Mouse (Mus musculus) adrenal gland, postnatal 4 days (tissue): ENCODE measurements at regions not wholly inside any gene's neighbourhood (a gene's known extent, or its start where the extent isn't known, plus 50 kb on each side); places are given as distances from the start of the nearest gene placed in this dataset.

ENCODE experiments used
- DNase-seq, 2 experiments: peaks; one replicate each; pipeline ENCODE4 v3.0.0; 2021 to 2022; ENCODE audit warnings: low spot score in 2 of 2, mixed read lengths in 2 of 2

GRCm38 (mm10) chr1:82038171-82038570 lies 194.7 kb upstream of the Gm9747 start:
- DNase-seq = no peak

- DNase-seq = no peak
These were observed 194.2 kb upstream of the Gm9747 start for GRCm38 (mm10) chr1:82038698-82039097.

GRCm38 (mm10) chr1:82041286-82042050 lies 191.4 kb upstream of the Gm9747 start:
- DNase-seq = no peak

GRCm38 (mm10) chr1:82042051-82042432 lies 190.9 kb upstream of the Gm9747 start:
- no peak for DNase-seq

- no peak for DNase-seq
These were observed 190.4 kb upstream of the Gm9747 start for GRCm38 (mm10) chr1:82042527-82042926.

GRCm38 (mm10) chr1:82066291-82066690 lies 166.6 kb upstream of the Gm9747 start:
- DNase-seq = no peak

- DNase-seq = no peak
These were observed 164.3 kb upstream of the Gm9747 start for GRCm38 (mm10) chr1:82068571-82068970.

GRCm38 (mm10) chr1:82070181-82071109 lies 162.5 kb upstream of the Gm9747 start:
- DNase-seq = no peak

GRCm38 (mm10) chr1:82089136-82089839 lies 143.6 kb upstream of the Gm9747 start:
- peak in 1 of 2 experiments; percentile 15 for DNase-seq

- DNase-seq = no peak
These were observed 137.8 kb upstream of the Gm9747 start for GRCm38 (mm10) chr1:82095101-82095500.

GRCm38 (mm10) chr1:82106756-82107155 lies 126.2 kb upstream of the Gm9747 start:
- DNase-seq = no peak

- DNase-seq = no peak
These were observed 122.8 kb upstream of the Gm9747 start for GRCm38 (mm10) chr1:82110071-82110635.

- DNase-seq = no peak
These were observed 120.5 kb upstream of the Gm9747 start for GRCm38 (mm10) chr1:82112401-82112800.

GRCm38 (mm10) chr1:82124503-82124902 lies 108.4 kb upstream of the Gm9747 start:
- DNase-seq = no peak

- no peak for DNase-seq
These were observed 103.1 kb upstream of the Gm9747 start for GRCm38 (mm10) chr1:82129700-82130275.

GRCm38 (mm10) chr1:82132536-82132935 lies 100.4 kb upstream of the Gm9747 start:
- DNase-seq = no peak

GRCm38 (mm10) chr1:82134938-82135337 lies 98.0 kb upstream of the Gm9747 start:
- no peak for DNase-seq

GRCm38 (mm10) chr1:82135761-82136331 lies 97.1 kb upstream of the Gm9747 start:
- no peak for DNase-seq

GRCm38 (mm10) chr1:82145256-82145655 lies 87.7 kb upstream of the Gm9747 start:
- DNase-seq = no peak
